ENCODE assay signal across 8 mouse cellular contexts in the genomic region with DNA sequence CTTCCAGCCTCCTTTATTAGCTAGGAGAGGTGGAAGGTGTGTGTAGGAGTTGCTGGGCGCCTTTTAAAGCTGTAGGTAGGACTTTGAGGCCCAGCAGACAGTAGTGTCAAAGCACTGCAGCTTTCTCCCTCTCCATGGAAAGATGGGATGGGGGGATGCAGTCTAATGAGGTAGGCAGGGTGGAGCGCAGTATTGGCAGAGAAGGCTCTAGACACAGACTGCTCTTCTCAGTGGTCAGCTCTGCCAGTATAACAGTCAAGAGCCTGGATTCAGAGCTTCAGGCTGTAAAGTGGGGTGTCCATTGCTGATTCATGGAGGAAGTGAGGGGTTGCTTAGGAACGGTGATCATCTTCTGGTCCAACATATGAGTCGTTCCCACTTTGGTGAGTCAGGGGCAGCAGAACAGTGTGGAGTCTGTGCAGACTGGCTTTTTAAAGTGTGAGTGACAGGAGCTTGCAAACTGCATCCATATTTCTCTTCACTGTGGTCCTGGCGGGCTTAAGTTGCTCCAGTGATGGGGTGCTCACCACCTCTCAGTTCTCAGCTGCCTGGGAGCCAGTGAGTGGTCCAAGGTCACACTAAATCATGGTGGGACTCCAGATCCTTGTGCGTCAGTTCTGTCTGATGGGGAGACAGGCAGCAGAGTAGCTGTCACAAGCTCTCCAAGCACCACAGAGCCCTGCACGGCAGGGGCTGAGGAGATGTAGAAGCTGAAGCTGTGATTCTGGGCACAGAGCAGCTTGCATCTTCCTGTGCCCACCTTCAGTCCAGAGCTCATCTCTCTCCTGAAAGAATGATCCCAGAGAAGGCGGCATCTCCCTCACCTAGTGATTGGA. TPM values are rescaled to one million over a fixed set of nuclear protein-coding genes. Genes with fewer than 3 reads are reported as not detected.
DNase-seq lines count a peak whose midpoint lies in the region; ATAC-seq and TF ChIP-seq lines count a peak whose summit lies in the region.

No protein-coding gene starts in this region.

- H3K9ac ChIP-seq in kidney, embryonic 16.5 days (replicated peaks; ENCODE audit: low read length): peak overlapping the region; percentile 93
- H3K9ac ChIP-seq in hindbrain, embryonic 14.5 days: peak overlapping the region; percentile 87
- peak overlapping the region; percentile 87 for H3K9ac ChIP-seq in midbrain, postnatal 0 days (replicated peaks; ENCODE audit: low read length, poor library complexity, severe bottlenecking)

- H3K4me1 ChIP-seq in kidney, embryonic 16.5 days (ENCODE audit: insufficient read depth, low read length): peaks cover 51% of the 10 kb centered on the region
- peaks cover 8% of the 10 kb centered on the region for H3K4me1 ChIP-seq in brown adipose tissue, adult 24 weeks (ENCODE audit: control insufficient read depth, insufficient read depth, insufficient read length, low read length)
- H3K4me1 ChIP-seq in hindbrain, embryonic 14.5 days (replicated peaks; ENCODE audit: control insufficient read depth, insufficient read depth, low read length): peaks cover 35% of the 10 kb centered on the region
- peaks cover 13% of the 10 kb centered on the region; the same call in 1 of the 2 replicates for H3K4me1 ChIP-seq in midbrain, postnatal 0 days (ENCODE audit: insufficient read depth, low read length)

- peak overlapping the region; percentile 85 for H3K4me2 ChIP-seq in kidney, embryonic 16.5 days (replicated peaks; ENCODE audit: low read depth, low read length)
- H3K4me2 ChIP-seq in hindbrain, embryonic 14.5 days (replicated peaks): peak overlapping the region; percentile 85
- peak overlapping the region; percentile 75 for H3K4me2 ChIP-seq in midbrain, postnatal 0 days (ENCODE audit: low read depth, low read length, poor library complexity, severe bottlenecking)

- H3K36me3 ChIP-seq in kidney, embryonic 16.5 days (ENCODE audit: insufficient read depth, low read length): peaks cover 25% of the 10 kb centered on the region
- H3K36me3 ChIP-seq in hindbrain, embryonic 14.5 days (replicated peaks; ENCODE audit: control insufficient read depth, insufficient read depth): peaks cover 20% of the 10 kb centered on the region
- peaks cover 15% of the 10 kb centered on the region for H3K36me3 ChIP-seq in midbrain, postnatal 0 days (ENCODE audit: insufficient read depth, low read length)

- no peak for TF ChIP-seq CTCF in midbrain, postnatal 0 days (IDR thresholded peaks at IDR 0.05)

- no peaks in the 10 kb centered on the region for H3K9me3 ChIP-seq in kidney, embryonic 16.5 days (ENCODE audit: low read length)
- H3K9me3 ChIP-seq in hindbrain, embryonic 14.5 days (ENCODE audit: control insufficient read depth, low read length): no peaks in the 10 kb centered on the region
- no peaks in the 10 kb centered on the region for H3K9me3 ChIP-seq in midbrain, postnatal 0 days (ENCODE audit: low read length)

- ATAC-seq in kidney, embryonic 16.5 days (ENCODE audit: low FRiP score, low TSS enrichment): no peak
- no peak for ATAC-seq in hindbrain, embryonic 14.5 days (ENCODE audit: low FRiP score)
- ATAC-seq in midbrain, postnatal 0 days (ENCODE audit: low FRiP score): no peak

- H3K27me3 ChIP-seq in kidney, embryonic 16.5 days (ENCODE audit: insufficient read depth, low read length): no peaks in the 10 kb centered on the region
- no peaks in the 10 kb centered on the region for H3K27me3 ChIP-seq in hindbrain, embryonic 14.5 days (ENCODE audit: control insufficient read depth, insufficient read depth, low read length)
- no peaks in the 10 kb centered on the region for H3K27me3 ChIP-seq in midbrain, postnatal 0 days (ENCODE audit: insufficient read depth, low read length)

- no peak for DNase-seq in kidney, postnatal 25 days
- no peak for DNase-seq in hindbrain, embryonic 14.5 days (ENCODE audit: low spot score)
- DNase-seq in midbrain, postnatal 0 days (ENCODE audit: low spot score): no peak
- no peak for DNase-seq in gastrocnemius, adult 8-10 months (ENCODE audit: low spot score in 2 of 2)
- DNase-seq in gastrocnemius, postnatal 36 days: no peak
- no peak for DNase-seq in right cerebral cortex, postnatal 25 days

- peak overlapping the region; percentile 81 for H3K4me3 ChIP-seq in kidney, embryonic 16.5 days (ENCODE audit: low read length)
- peak overlapping the region; percentile 73 for H3K4me3 ChIP-seq in brown adipose tissue, adult 24 weeks (ENCODE audit: insufficient read depth, low read depth, low read length)
- peak overlapping the region; percentile 74 for H3K4me3 ChIP-seq in hindbrain, embryonic 14.5 days (replicated peaks; ENCODE audit: low read length)
- H3K4me3 ChIP-seq in midbrain, postnatal 0 days (ENCODE audit: low read depth, low read length): peak overlapping the region; percentile 64

- peak overlapping the region; percentile 99 for H3K27ac ChIP-seq in kidney, embryonic 16.5 days (ENCODE audit: low read length)
- H3K27ac ChIP-seq in brown adipose tissue, adult 24 weeks (replicated peaks; ENCODE audit: low read depth, low read length): peak overlapping the region; percentile 74
- peak overlapping the region; percentile 98; the same call in 1 of the 2 replicates for H3K27ac ChIP-seq in hindbrain, embryonic 14.5 days
- peak overlapping the region; percentile 98 for H3K27ac ChIP-seq in midbrain, postnatal 0 days (ENCODE audit: low read depth, low read length)

- intact Hi-C loops in gastrocnemius, postnatal 36 days (cut with DNase I): no loop called here

- WGBS in kidney, embryonic 16.5 days: 74% methylated on average over 8 of the region's 8 CpGs
- 79% methylated on average over 8 of the region's 8 CpGs for WGBS in hindbrain, embryonic 14.5 days
- 82% methylated on average over 8 of the region's 8 CpGs for WGBS in midbrain, postnatal 0 days

RNA-seq across cellular contexts. Expression of gene Tbc1d17, which starts 2.1 kb away (rescaled TPM):
- polyA plus RNA-seq in kidney, embryonic 16.5 days (2015; fragmentation: Nextera tagmentation; extraction: Ambion mirVana): 93.9 and 94.9 TPM in 2 replicates
- polyA plus RNA-seq in brown adipose tissue, adult 24 weeks (2012; ENCODE audit: insufficient read depth, insufficient read length, missing spikeins): 24.5 and 28.2 TPM in 2 replicates
- 98.5 and 104 TPM in 2 replicates for polyA plus RNA-seq in hindbrain, embryonic 14.5 days (2014; fragmentation: Nextera tagmentation; extraction: Ambion mirVana)
- total RNA-seq in midbrain, postnatal 0 days (2014; rRNA removed): 79.7 and 129 TPM in 2 replicates
- polyA plus RNA-seq in midbrain, postnatal 0 days (2015; fragmentation: Nextera tagmentation; extraction: Ambion mirVana): 115 and 126 TPM in 2 replicates
- total RNA-seq in gastrocnemius, adult 8-10 months (2022): 10 to 100 TPM; 58.9 to 71.3 (median 63.3) TPM
- total RNA-seq in gastrocnemius, postnatal 36 days (2021): 10 to 100 TPM; 42.4 to 53.4 TPM

RNA-seq across cellular contexts. Expression of gene Akt1s1, which starts 2.2 kb away (rescaled TPM):
- 117 and 126 TPM in 2 replicates for polyA plus RNA-seq in kidney, embryonic 16.5 days (2015; fragmentation: Nextera tagmentation; extraction: Ambion mirVana)
- 42.8 and 49.8 TPM in 2 replicates for polyA plus RNA-seq in brown adipose tissue, adult 24 weeks (2012; ENCODE audit: insufficient read depth, insufficient read length, missing spikeins)
- 57.6 and 59.1 TPM in 2 replicates for polyA plus RNA-seq in hindbrain, embryonic 14.5 days (2014; fragmentation: Nextera tagmentation; extraction: Ambion mirVana)
- 104 and 120 TPM in 2 replicates for total RNA-seq in midbrain, postnatal 0 days (2014; rRNA removed)
- 89.1 and 91.0 TPM in 2 replicates for polyA plus RNA-seq in midbrain, postnatal 0 days (2015; fragmentation: Nextera tagmentation; extraction: Ambion mirVana)
- total RNA-seq in gastrocnemius, adult 8-10 months (2022): 100 to 1,000 TPM; 139 to 158 (median 141) TPM
- 100 to 1,000 TPM; 111 to 122 TPM for total RNA-seq in gastrocnemius, postnatal 36 days (2021)

RNA-seq across cellular contexts. Expression of gene Pnkp, which starts 5.9 kb away (rescaled TPM):
- 38.7 and 40.4 TPM in 2 replicates for polyA plus RNA-seq in kidney, embryonic 16.5 days (2015; fragmentation: Nextera tagmentation; extraction: Ambion mirVana)
- polyA plus RNA-seq in brown adipose tissue, adult 24 weeks (2012; ENCODE audit: insufficient read depth, insufficient read length, missing spikeins): 15.7 and 20.2 TPM in 2 replicates
- polyA plus RNA-seq in hindbrain, embryonic 14.5 days (2014; fragmentation: Nextera tagmentation; extraction: Ambion mirVana): 23.4 and 26.5 TPM in 2 replicates
- 29.5 and 32.4 TPM in 2 replicates for total RNA-seq in midbrain, postnatal 0 days (2014; rRNA removed)
- polyA plus RNA-seq in midbrain, postnatal 0 days (2015; fragmentation: Nextera tagmentation; extraction: Ambion mirVana): 31.2 and 31.5 TPM in 2 replicates
- 10 to 100 TPM; 21.2 to 23.9 (median 22.4) TPM for total RNA-seq in gastrocnemius, adult 8-10 months (2022)
- 10 to 100 TPM; 14.9 to 18.7 TPM for total RNA-seq in gastrocnemius, postnatal 36 days (2021)

RNA-seq across cellular contexts. Expression of gene Ptov1, which starts 18.6 kb away (rescaled TPM):
- 371 and 404 TPM in 2 replicates for polyA plus RNA-seq in kidney, embryonic 16.5 days (2015; fragmentation: Nextera tagmentation; extraction: Ambion mirVana)
- polyA plus RNA-seq in brown adipose tissue, adult 24 weeks (2012; ENCODE audit: insufficient read depth, insufficient read length, missing spikeins): 68.5 and 73.6 TPM in 2 replicates
- polyA plus RNA-seq in hindbrain, embryonic 14.5 days (2014; fragmentation: Nextera tagmentation; extraction: Ambion mirVana): 430 and 454 TPM in 2 replicates
- total RNA-seq in midbrain, postnatal 0 days (2014; rRNA removed): 484 and 500 TPM in 2 replicates
- 430 and 439 TPM in 2 replicates for polyA plus RNA-seq in midbrain, postnatal 0 days (2015; fragmentation: Nextera tagmentation; extraction: Ambion mirVana)
- total RNA-seq in gastrocnemius, adult 8-10 months (2022): 100 to 1,000 TPM; 146 to 178 (median 160) TPM
- 100 to 1,000 TPM; 129 to 153 TPM for total RNA-seq in gastrocnemius, postnatal 36 days (2021)

RNA-seq across cellular contexts. Expression of gene Atf5, which starts 34.5 kb away (rescaled TPM):
- 3.5 and 4.3 TPM in 2 replicates for polyA plus RNA-seq in kidney, embryonic 16.5 days (2015; fragmentation: Nextera tagmentation; extraction: Ambion mirVana)
- polyA plus RNA-seq in brown adipose tissue, adult 24 weeks (2012; ENCODE audit: insufficient read depth, insufficient read length, missing spikeins): 252 and 500 TPM in 2 replicates
- polyA plus RNA-seq in hindbrain, embryonic 14.5 days (2014; fragmentation: Nextera tagmentation; extraction: Ambion mirVana): 2.2 and 2.5 TPM in 2 replicates
- total RNA-seq in midbrain, postnatal 0 days (2014; rRNA removed): 4.8 and 6.8 TPM in 2 replicates
- 3.4 and 3.7 TPM in 2 replicates for polyA plus RNA-seq in midbrain, postnatal 0 days (2015; fragmentation: Nextera tagmentation; extraction: Ambion mirVana)
- 10 to 100 TPM; 71.2 to 97.1 (median 77.4) TPM for total RNA-seq in gastrocnemius, adult 8-10 months (2022)
- 10 to 100 TPM; 55.2 to 69.3 TPM for total RNA-seq in gastrocnemius, postnatal 36 days (2021)
